Mouse (Mus musculus): ENCODE data around the gene Espnl. TPM values are rescaled to one million over a fixed set of nuclear protein-coding genes. Genes with fewer than 3 reads are reported as not detected.

Gene Espnl
- polyA plus RNA-seq, 1 experiment from 2014 or later: 0.18 TPM

GRCm38 (mm10) chr1:91299026-91299706 lies 22.7 kb upstream of the Espnl start:
- Histone ChIP-seq H3K4me3 (peak overlapping the region; percentile 92), H3K9me3 (no peaks in the 10 kb centered on the region), H3K4me1 (0 out of 2 replicates have a peak, but pooled peaks cover 3% of the 10 kb centered on the region), H3K9ac (no peak overlapping the region), H3K4me2 (replicated peaks) (peak overlapping the region; percentile 63), H3K27me3 (no peaks in the 10 kb centered on the region), H3K36me3 (peaks cover 5% of the 10 kb centered on the region; the same call in 1 of the 2 replicates), H3K27ac (no peak overlapping the region)
- ATAC-seq (ENCODE audit: insufficient number of reproducible peaks, insufficient read depth, low FRiP score, low TSS enrichment): no peak
- WGBS: 73% methylated on average over 13 of the region's 13 CpGs

GRCm38 (mm10) chr1:91299707-91300426 lies 22.0 kb upstream of the Espnl start:
- Histone ChIP-seq H3K9ac (no peak overlapping the region), H3K4me3 (no peak overlapping the region), H3K27me3 (no peaks in the 10 kb centered on the region), H3K27ac (no peak overlapping the region), H3K4me1 (0 out of 2 replicates have a peak, but pooled peaks cover 3% of the 10 kb centered on the region), H3K4me2 (replicated peaks) (no peak overlapping the region), H3K36me3 (peaks cover 5% of the 10 kb centered on the region; the same call in 1 of the 2 replicates), H3K9me3 (no peaks in the 10 kb centered on the region)
- 76% methylated on average over 5 of the region's 5 CpGs for WGBS
- no peak for ATAC-seq (ENCODE audit: insufficient number of reproducible peaks, insufficient read depth, low FRiP score, low TSS enrichment)

- 84% methylated on average over 3 of the region's 3 CpGs for WGBS
These were observed 20.5 kb upstream of the Espnl start for GRCm38 (mm10) chr1:91301206-91301920.

GRCm38 (mm10) chr1:91302021-91302420 lies 19.9 kb upstream of the Espnl start:
- no peak overlapping the region for H3K27ac ChIP-seq
- WGBS: 84% methylated on average over 3 of the region's 3 CpGs
- H3K4me2 ChIP-seq (replicated peaks): no peak overlapping the region
- no peaks in the 10 kb centered on the region for H3K9me3 ChIP-seq
- H3K27me3 ChIP-seq: no peaks in the 10 kb centered on the region
- 0 out of 2 replicates have a peak, but pooled peaks cover 3% of the 10 kb centered on the region for H3K4me1 ChIP-seq
- ATAC-seq (ENCODE audit: insufficient number of reproducible peaks, insufficient read depth, low FRiP score, low TSS enrichment): no peak
- H3K36me3 ChIP-seq: peaks cover 21% of the 10 kb centered on the region
- H3K9ac ChIP-seq: no peak overlapping the region
- H3K4me3 ChIP-seq: no peak overlapping the region

More at GRCm38 (mm10) chr1:91301206-91301920, 20.5 kb upstream of the Espnl start:
- ATAC-seq (ENCODE audit: insufficient number of reproducible peaks, insufficient read depth, low FRiP score, low TSS enrichment): no peak
- H3K27me3 ChIP-seq: no peaks in the 10 kb centered on the region
- no peak overlapping the region for H3K4me2 ChIP-seq (replicated peaks)
- no peak overlapping the region for H3K4me3 ChIP-seq
- no peaks in the 10 kb centered on the region for H3K9me3 ChIP-seq
- H3K9ac ChIP-seq: no peak overlapping the region
- H3K4me1 ChIP-seq: 0 out of 2 replicates have a peak, but pooled peaks cover 3% of the 10 kb centered on the region
- H3K27ac ChIP-seq: no peak overlapping the region
- peaks cover 18% of the 10 kb centered on the region for H3K36me3 ChIP-seq

GRCm38 (mm10) chr1:91304621-91305020 lies 17.3 kb upstream of the Espnl start:
- no peak overlapping the region for H3K4me2 ChIP-seq (replicated peaks)
- no peak for ATAC-seq (ENCODE audit: insufficient number of reproducible peaks, insufficient read depth, low FRiP score, low TSS enrichment)
- H3K4me1 ChIP-seq: no peaks in the 10 kb centered on the region
- no peaks in the 10 kb centered on the region for H3K27me3 ChIP-seq
- peaks cover 39% of the 10 kb centered on the region for H3K36me3 ChIP-seq
- 82% methylated on average over 4 of the region's 4 CpGs for WGBS
- H3K9me3 ChIP-seq: no peaks in the 10 kb centered on the region
- no peak overlapping the region for H3K4me3 ChIP-seq
- H3K9ac ChIP-seq: no peak overlapping the region
- no peak overlapping the region for H3K27ac ChIP-seq

- Histone ChIP-seq H3K4me1 (0 out of 2 replicates have a peak, but pooled peaks cover 2% of the 10 kb centered on the region), H3K9ac (no peak overlapping the region), H3K4me2 (replicated peaks) (no peak overlapping the region), H3K27ac (no peak overlapping the region), H3K27me3 (no peaks in the 10 kb centered on the region), H3K9me3 (no peaks in the 10 kb centered on the region), H3K4me3 (no peak overlapping the region), H3K36me3 (peaks cover 48% of the 10 kb centered on the region)
- ATAC-seq (ENCODE audit: insufficient number of reproducible peaks, insufficient read depth, low FRiP score, low TSS enrichment): no peak
- 93% methylated on average over 13 of the region's 13 CpGs for WGBS
These were observed 12.3 kb upstream of the Espnl start for GRCm38 (mm10) chr1:91309366-91310085.

GRCm38 (mm10) chr1:91312273-91312672 lies 9.6 kb upstream of the Espnl start:
- H3K27me3 ChIP-seq: no peaks in the 10 kb centered on the region
- peaks cover 29% of the 10 kb centered on the region for H3K36me3 ChIP-seq
- no peak overlapping the region for H3K4me3 ChIP-seq
- H3K9ac ChIP-seq: no peak overlapping the region
- H3K27ac ChIP-seq: no peak overlapping the region
- no peaks in the 10 kb centered on the region for H3K9me3 ChIP-seq
- 0 out of 2 replicates have a peak, but pooled peaks cover 2% of the 10 kb centered on the region for H3K4me1 ChIP-seq
- ATAC-seq (ENCODE audit: insufficient number of reproducible peaks, insufficient read depth, low FRiP score, low TSS enrichment): no peak
- WGBS: 90% methylated on average over 4 of the region's 4 CpGs
- no peak overlapping the region for H3K4me2 ChIP-seq (replicated peaks)

GRCm38 (mm10) chr1:91313251-91313650 lies 8.6 kb upstream of the Espnl start:
- Histone ChIP-seq H3K4me3 (no peak overlapping the region), H3K36me3 (peaks cover 27% of the 10 kb centered on the region), H3K27me3 (no peaks in the 10 kb centered on the region), H3K4me1 (0 out of 2 replicates have a peak, but pooled peaks cover 2% of the 10 kb centered on the region), H3K9me3 (no peaks in the 10 kb centered on the region), H3K27ac (peak overlapping the region; percentile 20; the same call in 1 of the 2 replicates), H3K9ac (no peak overlapping the region), H3K4me2 (replicated peaks) (no peak overlapping the region)
- no peak for ATAC-seq (ENCODE audit: insufficient number of reproducible peaks, insufficient read depth, low FRiP score, low TSS enrichment)
- WGBS: 31% methylated on average over 5 of the region's 5 CpGs

- Histone ChIP-seq H3K27me3 (no peaks in the 10 kb centered on the region), H3K4me3 (no peak overlapping the region), H3K9me3 (no peaks in the 10 kb centered on the region), H3K36me3 (no peaks in the 10 kb centered on the region), H3K4me2 (replicated peaks) (no peak overlapping the region), H3K27ac (no peak overlapping the region), H3K4me1 (0 out of 2 replicates have a peak, but pooled peaks cover 2% of the 10 kb centered on the region), H3K9ac (no peak overlapping the region)
- WGBS: 78% methylated on average over 6 of the region's 6 CpGs
- ATAC-seq (ENCODE audit: insufficient number of reproducible peaks, insufficient read depth, low FRiP score, low TSS enrichment): no peak
These were observed 4.2 kb upstream of the Espnl start for GRCm38 (mm10) chr1:91317656-91318055.

- ATAC-seq (ENCODE audit: insufficient number of reproducible peaks, insufficient read depth, low FRiP score, low TSS enrichment): no peak
- Histone ChIP-seq H3K9ac (no peak overlapping the region), H3K36me3 (no peaks in the 10 kb centered on the region), H3K4me2 (replicated peaks) (no peak overlapping the region), H3K27ac (no peak overlapping the region), H3K4me1 (no peaks in the 10 kb centered on the region), H3K27me3 (no peaks in the 10 kb centered on the region; the same call in 1 of the 2 replicates), H3K9me3 (no peaks in the 10 kb centered on the region), H3K4me3 (no peak overlapping the region)
- WGBS: 51% methylated on average over 2 of the region's 2 CpGs
These were observed 2.8 kb downstream of the Espnl start for GRCm38 (mm10) chr1:91324646-91325045.

GRCm38 (mm10) chr1:91325488-91326042 lies 3.7 kb downstream of the Espnl start:
- H3K9ac ChIP-seq: no peak overlapping the region
- WGBS: 69% methylated on average over 4 of the region's 4 CpGs
- H3K9me3 ChIP-seq: no peaks in the 10 kb centered on the region
- no peak overlapping the region for H3K4me3 ChIP-seq
- H3K36me3 ChIP-seq: no peaks in the 10 kb centered on the region
- no peak overlapping the region for H3K27ac ChIP-seq
- H3K27me3 ChIP-seq: no peaks in the 10 kb centered on the region; the same call in 1 of the 2 replicates
- no peak for ATAC-seq (ENCODE audit: insufficient number of reproducible peaks, insufficient read depth, low FRiP score, low TSS enrichment)
- H3K4me2 ChIP-seq (replicated peaks): no peak overlapping the region
- no peaks in the 10 kb centered on the region for H3K4me1 ChIP-seq
